Mouse (Mus musculus): Measurements from ENCODE around the gene Oit3. TPM values are rescaled to one million over a fixed set of nuclear protein-coding genes. Genes with fewer than 3 reads are reported as not detected.

The Oit3 gene
- total RNA-seq (2023): not detected

GRCm38 (mm10) chr10:59441735-59442134, at the start of gene Oit3:
TSS of gene Oit3 (minus strand) at chr10:59441778.

GRCm38 (mm10) chr10:59402899-59403792, 38.4 kb downstream of the Oit3 start, which contains the start of gene Pla2g12b:
TSS of gene Pla2g12b (plus strand) at chr10:59403660.

GRCm38 (mm10) chr10:59395461-59395860, 46.1 kb downstream of the Oit3 start, which contains the start of gene Gm10273:
TSS of gene Gm10273 (plus strand) at chr10:59395632.

Other genes starting within 250 kb of the Oit3 start
- gene Sept10, start 219.9 kb downstream of the Oit3 start, total RNA-seq (2023): 1 to 10 TPM; 1.1 to 2.5 TPM
- 1 to 10 TPM; 1.8 to 2.0 TPM for gene Sowahc, start 219.8 kb downstream of the Oit3 start, total RNA-seq (2023)
- gene P4ha1, start 118.5 kb downstream of the Oit3 start, total RNA-seq (2023): 10 to 100 TPM; 19.0 to 22.1 TPM
- gene Gm10273, start 46.1 kb downstream of the Oit3 start, total RNA-seq (2023): 10 to 100 TPM in 1 of 2 experiments, under 1 TPM in 1; 0.58 to 31.1 TPM
- not detected for gene Pla2g12b, start 38.1 kb downstream of the Oit3 start, total RNA-seq (2023)
- gene Gm10322, start 174.3 kb upstream of the Oit3 start, total RNA-seq (2023): not detected
- gene Mcu, start 174.9 kb upstream of the Oit3 start, total RNA-seq (2023): 10 to 100 TPM; 21.6 to 24.3 TPM